Mouse (Mus musculus) lung, embryonic 16.5 days (tissue): ENCODE data around the gene Tspoap1. TPM values are rescaled to one million over a fixed set of nuclear protein-coding genes. Genes with fewer than 3 reads are reported as not detected.

Source experiments
- ATAC-seq: fragments of 200-750 bp; cut with Nextera tagmentation; 2 replicates; pipeline ENCODE4 v1.8.0; 2017; ENCODE audit warnings: low read depth, mild to moderate bottlenecking, moderate library complexity
- H3K27ac ChIP-seq: fragments of 300-500 bp; sonication (generic); 2 replicates; pipeline ENCODE4 v1.5.1; 2014; ENCODE audit warnings: mild to moderate bottlenecking, control low read depth, low read length
- H3K27me3 ChIP-seq: fragments of 300-500 bp; sonication (generic); 2 replicates; pipeline ENCODE4 v1.6.1; 2014; ENCODE audit warnings: low read depth, low read length, mixed read lengths; ENCODE audit not compliant: control insufficient read depth, insufficient read depth
- H3K36me3 ChIP-seq: fragments of 300-500 bp; sonication (generic); 2 replicates; pipeline ENCODE4 v1.6.1; 2014; ENCODE audit warnings: low read length; ENCODE audit not compliant: control insufficient read depth, insufficient read depth
- H3K4me1 ChIP-seq: fragments of 300-500 bp; sonication (generic); replicated peaks from 2 replicates; pipeline ENCODE4 v1.6.1; 2014; ENCODE audit warnings: low read length, mixed read lengths; ENCODE audit not compliant: control insufficient read depth, insufficient read depth
- H3K4me2 ChIP-seq: fragments of 300-500 bp; sonication (generic); 2 replicates; pipeline ENCODE4 v1.6.1; 2014; ENCODE audit warnings: low read depth, low read length, control low read depth
- H3K4me3 ChIP-seq: fragments of 300-500 bp; sonication (generic); 2 replicates; pipeline ENCODE4 v1.5.1; 2014; ENCODE audit warnings: mild to moderate bottlenecking, low read length, control low read depth
- H3K9ac ChIP-seq: fragments of 300-500 bp; sonication (generic); 2 replicates; pipeline ENCODE4 v1.6.1; 2014; ENCODE audit warnings: low read length, control low read depth
- H3K9me3 ChIP-seq: fragments of 300-500 bp; sonication (generic); 2 replicates; pipeline ENCODE4 v1.6.1; 2016; ENCODE audit warnings: low read length; ENCODE audit not compliant: control insufficient read depth
- WGBS: fragments of 180-500 bp; shearing (Covaris S2); extraction: QIAGEN DNeasy Blood & Tissue Kit; methylation state at CpG from one replicate; pipeline ENCODE4 v1.1.7; 2014; 5-methylcytosine and 5-hydroxymethylcytosine counted together
- polyA plus RNA-seq: library from polyadenylated mRNA; unstranded; fragments of >200 nt; fragmentation: Nextera tagmentation; extraction: Ambion mirVana; gene quantifications from 2 replicates; pipeline ENCODE4 v1.2.1, GENCODE M21; 2015

Tspoap1 gene
- polyA plus RNA-seq = 1.6 and 2.3 TPM in 2 replicates

- no peaks in the 10 kb centered on the region for H3K9me3 ChIP-seq
- 10% methylated on average over 23 of the region's 23 CpGs for WGBS
- ATAC-seq = no peak
- H3K4me2 ChIP-seq = no peak within 1 kb of the TSS
- H3K36me3 ChIP-seq = no peaks in the 10 kb centered on the region
- no peak within 1 kb of the TSS for H3K27ac ChIP-seq
- no peak within 1 kb of the TSS for H3K4me3 ChIP-seq
- H3K4me1 ChIP-seq = peaks cover 5% of the 10 kb centered on the region
- no peak within 1 kb of the TSS for H3K9ac ChIP-seq
- H3K27me3 ChIP-seq = peaks cover 56% of the 10 kb centered on the region
Observed at GRCm38 (mm10) chr11:87760301-87761081, at the start of gene Tspoap1. Gene Tspoap1, plus strand, starts transcription at chr11:87760541.

DNA sequence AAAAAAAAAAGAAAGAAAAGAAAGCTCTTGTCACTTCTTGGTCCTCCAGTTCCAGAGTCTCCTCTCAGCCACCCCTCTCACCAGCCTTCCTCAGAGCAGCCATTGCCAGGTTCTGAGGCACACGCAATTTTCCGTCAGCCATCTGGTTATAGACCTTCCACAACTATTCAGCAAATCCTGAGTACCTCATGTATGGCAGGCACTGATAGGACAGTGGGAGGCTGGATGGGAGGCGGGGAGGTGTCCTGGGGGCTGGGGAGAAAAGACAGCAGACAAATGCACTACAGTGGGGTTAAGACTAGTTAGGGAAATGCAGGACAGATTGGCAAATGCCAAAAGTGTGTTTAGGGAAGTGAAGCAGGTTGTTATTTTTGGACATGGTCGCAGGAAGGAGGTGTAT lies 48.2 kb upstream of the Tspoap1 start:
- no peak for ATAC-seq
- no peaks in the 10 kb centered on the region for H3K27me3 ChIP-seq
- H3K36me3 ChIP-seq = no peaks in the 10 kb centered on the region

DNA sequence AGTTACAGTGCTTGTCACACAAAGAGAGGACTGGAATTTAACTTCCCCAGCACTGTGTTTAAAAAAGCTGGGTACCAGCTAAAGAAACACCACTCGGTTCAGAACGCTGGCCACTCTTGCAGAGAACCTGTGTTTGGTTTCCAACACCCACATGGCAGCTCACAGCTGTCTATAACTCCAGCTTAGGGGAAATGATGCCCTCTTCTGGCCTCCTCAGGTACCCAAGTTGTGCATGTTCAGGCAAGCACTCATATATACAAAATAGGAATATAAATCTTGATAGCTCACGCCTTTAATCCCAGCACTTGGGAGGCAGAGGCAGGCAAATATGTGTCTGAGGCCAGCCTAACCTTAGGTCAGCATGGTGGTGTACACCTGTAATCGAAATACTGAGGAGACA lies 44.3 kb upstream of the Tspoap1 start:
- Histone ChIP-seq H3K4me1 (peaks cover 5% of the 10 kb centered on the region; the same call in 1 of the 2 replicates), H3K27me3 (no peaks in the 10 kb centered on the region), H3K9me3 (no peaks in the 10 kb centered on the region), H3K4me2 (no peak overlapping the region), H3K27ac (no peak overlapping the region), H3K36me3 (peaks cover 7% of the 10 kb centered on the region; the same call in 1 of the 2 replicates), H3K9ac (no peak overlapping the region), H3K4me3 (no peak overlapping the region)
- no peak for ATAC-seq
- 77% methylated on average over 4 of the region's 4 CpGs for WGBS

More for the DNA sequence above, 48.2 kb upstream of the Tspoap1 start:
- 73% methylated on average over 4 of the region's 4 CpGs for WGBS
- H3K9me3 ChIP-seq = no peaks in the 10 kb centered on the region
- no peak overlapping the region for H3K9ac ChIP-seq
- H3K4me2 ChIP-seq = no peak overlapping the region
- H3K4me1 ChIP-seq = peaks cover 15% of the 10 kb centered on the region; the same call in 1 of the 2 replicates
- H3K4me3 ChIP-seq = no peak overlapping the region
- H3K27ac ChIP-seq = no peak overlapping the region

DNA sequence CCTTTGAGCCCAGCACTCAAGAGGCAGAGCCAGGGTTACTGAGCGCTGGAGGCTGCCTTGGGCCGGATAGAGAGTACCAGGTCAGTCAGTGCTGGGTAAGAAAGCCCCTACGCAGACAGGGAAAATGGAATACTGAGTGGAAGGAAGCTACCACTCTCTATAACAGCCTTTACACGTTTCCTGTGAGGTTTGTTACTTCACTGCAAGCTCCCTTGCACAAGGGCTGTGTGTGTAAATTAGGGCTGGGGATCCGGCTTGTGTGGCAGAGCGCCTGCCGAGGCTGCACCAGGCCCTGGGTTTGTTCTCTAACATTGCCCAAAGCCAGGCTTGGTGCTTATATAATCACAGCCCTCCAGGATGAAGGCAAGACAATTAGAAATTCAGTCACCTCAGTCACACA lies 40.8 kb upstream of the Tspoap1 start:
- no peak overlapping the region for H3K4me2 ChIP-seq
- H3K27ac ChIP-seq = no peak overlapping the region
- no peak overlapping the region for H3K9ac ChIP-seq
- peaks cover 7% of the 10 kb centered on the region; the same call in 1 of the 2 replicates for H3K36me3 ChIP-seq
- H3K27me3 ChIP-seq = no peaks in the 10 kb centered on the region
- no peaks in the 10 kb centered on the region for H3K9me3 ChIP-seq
- no peak for ATAC-seq
- no peak overlapping the region for H3K4me3 ChIP-seq
- no peaks in the 10 kb centered on the region for H3K4me1 ChIP-seq
- 74% methylated on average over 7 of the region's 7 CpGs for WGBS

DNA sequence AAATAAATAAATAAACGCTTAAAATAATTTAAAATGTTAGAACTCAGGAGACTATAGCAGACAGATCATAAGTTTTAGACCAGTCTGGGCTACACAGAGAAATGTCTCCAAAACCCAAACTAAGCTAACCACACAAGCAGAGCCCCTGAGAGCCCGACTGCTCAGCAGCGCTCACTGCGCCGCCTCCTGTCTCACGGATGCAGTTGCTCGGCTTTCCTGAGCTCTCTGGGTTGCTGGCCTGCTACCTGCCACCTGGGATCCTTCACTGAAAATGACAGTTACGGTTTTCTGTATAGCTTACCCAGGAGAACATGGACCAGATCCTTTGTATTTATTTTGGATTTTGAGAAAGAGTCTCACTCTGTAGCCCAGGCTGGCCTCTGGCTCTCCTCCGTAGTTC lies 40.0 kb upstream of the Tspoap1 start:
- H3K4me2 ChIP-seq = no peak overlapping the region
- H3K4me1 ChIP-seq = peaks cover 4% of the 10 kb centered on the region
- H3K27ac ChIP-seq = 0 out of 2 replicates have a peak overlapping the region, but pooled peaks have one; percentile 9
- H3K9me3 ChIP-seq = no peaks in the 10 kb centered on the region
- H3K4me3 ChIP-seq = no peak overlapping the region
- no peak overlapping the region for H3K9ac ChIP-seq
- WGBS = 47% methylated on average over 9 of the region's 9 CpGs
- peaks cover 7% of the 10 kb centered on the region; the same call in 1 of the 2 replicates for H3K36me3 ChIP-seq
- no peak for ATAC-seq
- H3K27me3 ChIP-seq = no peaks in the 10 kb centered on the region

GRCm38 (mm10) chr11:87720839-87721238 lies 39.5 kb upstream of the Tspoap1 start:
- H3K4me2 ChIP-seq = no peak overlapping the region
- peaks cover 7% of the 10 kb centered on the region; the same call in 1 of the 2 replicates for H3K36me3 ChIP-seq
- no peaks in the 10 kb centered on the region for H3K9me3 ChIP-seq
- H3K4me3 ChIP-seq = no peak overlapping the region
- peaks cover 9% of the 10 kb centered on the region for H3K4me1 ChIP-seq
- no peak overlapping the region for H3K9ac ChIP-seq
- WGBS = 48% methylated on average over 9 of the region's 9 CpGs
- ATAC-seq = no peak
- no peaks in the 10 kb centered on the region for H3K27me3 ChIP-seq
- H3K27ac ChIP-seq = 0 out of 2 replicates have a peak overlapping the region, but pooled peaks have one; percentile 9

- no peak overlapping the region for H3K9ac ChIP-seq
- H3K4me3 ChIP-seq = no peak overlapping the region
- H3K4me2 ChIP-seq = no peak overlapping the region
- no peaks in the 10 kb centered on the region for H3K27me3 ChIP-seq
- no peak overlapping the region for H3K27ac ChIP-seq
- 65% methylated on average over 3 of the region's 3 CpGs for WGBS
- H3K9me3 ChIP-seq = no peaks in the 10 kb centered on the region
- peaks cover 13% of the 10 kb centered on the region for H3K4me1 ChIP-seq
- no peak for ATAC-seq
- H3K36me3 ChIP-seq = peaks cover 7% of the 10 kb centered on the region; the same call in 1 of the 2 replicates
Observed at GRCm38 (mm10) chr11:87722168-87722567, 38.2 kb upstream of the Tspoap1 start.

- H3K9ac ChIP-seq = no peak overlapping the region
- H3K4me3 ChIP-seq = no peak overlapping the region
- 77% methylated on average over 4 of the region's 4 CpGs for WGBS
- H3K4me1 ChIP-seq = peaks cover 13% of the 10 kb centered on the region
- H3K9me3 ChIP-seq = no peaks in the 10 kb centered on the region
- H3K36me3 ChIP-seq = peaks cover 7% of the 10 kb centered on the region; the same call in 1 of the 2 replicates
- ATAC-seq = no peak
- H3K4me2 ChIP-seq = no peak overlapping the region
- no peaks in the 10 kb centered on the region for H3K27me3 ChIP-seq
- H3K27ac ChIP-seq = no peak overlapping the region
Observed at GRCm38 (mm10) chr11:87722891-87723290, 37.5 kb upstream of the Tspoap1 start.

- no peaks in the 10 kb centered on the region for H3K27me3 ChIP-seq
- peaks cover 13% of the 10 kb centered on the region for H3K4me1 ChIP-seq
- H3K9ac ChIP-seq = peak overlapping the region; percentile 42; the same call in 1 of the 2 replicates
- H3K36me3 ChIP-seq = no peaks in the 10 kb centered on the region
- H3K27ac ChIP-seq = peak overlapping the region; percentile 66
- ATAC-seq = peak; percentile 15; the same call in 1 of the 2 replicates
- H3K4me3 ChIP-seq = no peak overlapping the region
- H3K4me2 ChIP-seq = no peak overlapping the region
- no peaks in the 10 kb centered on the region for H3K9me3 ChIP-seq
Observed at GRCm38 (mm10) chr11:87725515-87725914, 34.8 kb upstream of the Tspoap1 start.
